Comparison of ENCODE assay signal across 18 mouse cellular contexts in the genomic region with DNA sequence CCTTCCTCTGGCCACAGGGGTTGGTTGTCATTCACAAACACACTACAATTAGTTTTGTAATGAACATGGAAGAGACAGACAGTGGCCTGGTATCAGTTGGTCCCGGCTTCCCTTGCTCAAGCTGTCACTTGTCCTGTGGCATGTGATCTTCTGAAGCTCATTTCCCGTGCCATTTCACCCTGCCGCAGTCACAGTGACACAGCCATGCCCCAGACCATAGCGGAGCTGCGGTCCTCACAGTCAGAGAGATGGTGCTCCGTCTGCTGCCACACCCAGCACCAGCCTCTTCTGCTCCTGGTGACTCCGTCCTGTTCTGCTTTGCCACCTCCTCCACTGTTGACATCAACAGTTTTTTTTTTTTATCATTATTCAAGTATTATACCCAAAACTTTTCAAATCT. TPM values are rescaled to one million over a fixed set of nuclear protein-coding genes. Genes with fewer than 3 reads are reported as not detected.
DNase-seq lines count a peak whose midpoint lies in the region; ATAC-seq lines count a peak whose summit lies in the region.
"Had no signal": no experiment of that assay in that cellular context is flagged by ENCODE, and none has a peak within 500 bp of the region (broad histone marks: within the 10 kb centered on the region; RNA-seq: fewer than 3 reads in every experiment).

No protein-coding gene starts in this region.

- H3K4me3 ChIP-seq in heart, embryonic 16.5 days (ENCODE audit: low read length) = no peak overlapping the region
- H3K4me3 ChIP-seq in liver, embryonic 12.5 days = no peak overlapping the region
- H3K4me3 ChIP-seq: embryonic facial prominence, embryonic 10.5 days; erythroblast, embryonic 14.5 days; hindbrain, embryonic 10.5 days; intestine, embryonic 15.5 days; neural tube, embryonic 15.5 days had no signal

- H3K27ac ChIP-seq in heart, embryonic 16.5 days (ENCODE audit: low read length) = peak overlapping the region; percentile 61
- H3K27ac ChIP-seq in liver, embryonic 12.5 days = no peak overlapping the region
- H3K27ac ChIP-seq: embryonic facial prominence, embryonic 10.5 days; hindbrain, embryonic 10.5 days; intestine, embryonic 15.5 days; kidney, postnatal 0 days; neural tube, embryonic 15.5 days had no signal

- no peak overlapping the region for H3K4me2 ChIP-seq in heart, embryonic 16.5 days (ENCODE audit: low read depth, low read length)
- no peak overlapping the region for H3K4me2 ChIP-seq in liver, embryonic 12.5 days
- H3K4me2 ChIP-seq: intestine, embryonic 15.5 days; neural tube, embryonic 15.5 days had no signal

- no peaks in the 10 kb centered on the region for H3K9me3 ChIP-seq in heart, embryonic 16.5 days (replicated peaks; ENCODE audit: control insufficient read depth, low read length)
- no peaks in the 10 kb centered on the region for H3K9me3 ChIP-seq in liver, embryonic 12.5 days (replicated peaks)
- H3K9me3 ChIP-seq: embryonic facial prominence, embryonic 10.5 days; hindbrain, embryonic 10.5 days; intestine, embryonic 15.5 days; neural tube, embryonic 15.5 days had no signal

- no peak for DNase-seq in heart, postnatal 25 days (ENCODE audit: low spot score)
- peak; percentile 42 for DNase-seq in T-cell, adult 2 months (ENCODE audit: low spot score)
- no peak for DNase-seq in frontal cortex, postnatal 25 days (ENCODE audit: low spot score in 2 of 2)
- DNase-seq in kidney, postnatal 36 days = no peak
- DNase-seq: adrenal gland, postnatal 36 days; cerebellum, postnatal 25 days; forebrain, postnatal 0 days; gastrocnemius, postnatal 36 days; thymus, adult 18-20 months had no signal

- intact Hi-C loops in heart, postnatal 25 days (cut with DNase I) = no loop called here

- H3K36me3 ChIP-seq in heart, embryonic 16.5 days (ENCODE audit: control insufficient read depth, insufficient read depth) = no peaks in the 10 kb centered on the region
- no peaks in the 10 kb centered on the region for H3K36me3 ChIP-seq in liver, embryonic 12.5 days
- H3K36me3 ChIP-seq: embryonic facial prominence, embryonic 10.5 days; intestine, embryonic 15.5 days; neural tube, embryonic 15.5 days had no signal

- H3K27me3 ChIP-seq in heart, embryonic 16.5 days (ENCODE audit: control insufficient read depth, insufficient read depth, low read length) = no peaks in the 10 kb centered on the region
- H3K27me3 ChIP-seq in liver, embryonic 12.5 days (replicated peaks) = no peaks in the 10 kb centered on the region
- H3K27me3 ChIP-seq: intestine, embryonic 15.5 days; neural tube, embryonic 15.5 days had no signal

- 74% methylated on average over 7 of the region's 7 CpGs for WGBS in heart, embryonic 16.5 days
- 58% methylated on average over 7 of the region's 7 CpGs for WGBS in liver, embryonic 12.5 days (ENCODE audit: insufficient replicate concordance)

- H3K9ac ChIP-seq in heart, embryonic 16.5 days (ENCODE audit: low read length) = 0 out of 2 replicates have a peak overlapping the region, but pooled peaks have one; percentile 18
- no peak overlapping the region for H3K9ac ChIP-seq in liver, embryonic 12.5 days
- H3K9ac ChIP-seq: forebrain, postnatal 0 days; intestine, embryonic 15.5 days; neural tube, embryonic 15.5 days had no signal

- peaks cover 27% of the 10 kb centered on the region for H3K4me1 ChIP-seq in heart, embryonic 16.5 days (ENCODE audit: control insufficient read depth, insufficient read depth, low read length)
- peaks cover 39% of the 10 kb centered on the region for H3K4me1 ChIP-seq in liver, embryonic 12.5 days

- ATAC-seq in heart, embryonic 16.5 days (replicated peaks; ENCODE audit: extremely low read depth, insufficient read depth, low FRiP score) = no peak
- peak; percentile 47; the same call in 1 of the 2 replicates for ATAC-seq in liver, embryonic 12.5 days
- peak; percentile 13; the same call in 1 of the 2 replicates for ATAC-seq in megakaryocyte progenitor cell, adult 5-6 weeks (replicated peaks; ENCODE audit: poor library complexity)
- ATAC-seq: forebrain, postnatal 0 days; intestine, embryonic 15.5 days had no signal

RNA-seq across cellular contexts. Expression of gene Fyn, which starts 49.7 kb away (rescaled TPM):
- 14.6 and 15.0 TPM in 2 replicates for polyA plus RNA-seq in heart, embryonic 16.5 days (2015; fragmentation: Nextera tagmentation; extraction: Ambion mirVana)
- 10 to 100 TPM; 29.1 to 42.5 TPM for total RNA-seq in heart, postnatal 25 days (2021)
- polyA plus RNA-seq in liver, embryonic 12.5 days (2016; fragmentation: Nextera tagmentation; extraction: Ambion mirVana) = 15.1 and 15.7 TPM in 2 replicates
- total RNA-seq in megakaryocyte progenitor cell, adult 5-6 weeks (2015) = 5.1 and 5.9 TPM in 2 replicates
- 7.7 and 10.1 TPM in 2 replicates for total RNA-seq in megakaryocyte progenitor cell, adult 5-6 weeks (2017)
